Mouse (Mus musculus) left cerebral cortex, adult 2 months (tissue): ENCODE results near the gene Bmp7. TPM values are rescaled to one million over a fixed set of nuclear protein-coding genes. Genes with fewer than 3 reads are reported as not detected.

Source experiments
- DNase-seq, 2 experiments: peaks; one replicate each; pipeline ENCODE4 v3.0.0; 2021 to 2022; ENCODE audit warnings: low spot score in 2 of 2, mixed read lengths in 1 of 2; ENCODE audit errors: extremely low spot score in 1 of 2
- H3K27ac ChIP-seq: fragments of 200-600 bp; 2 replicates; pipeline ENCODE4 v1.8.1; 2022
- H3K4me3 ChIP-seq: fragments of 200-600 bp; 2 replicates; pipeline ENCODE4 v1.8.1; 2022
- CTCF ChIP-seq: fragments of 200-600 bp; IDR thresholded peaks from 2 replicates; pipeline ENCODE4 v1.8.1; 2022; ENCODE audit warnings: antibody characterized with exemption, mild to moderate bottlenecking, moderate library complexity
- intact Hi-C: fragments of 180-260 bp; cut with DNase I; formaldehyde crosslinking; loops from one replicate; pipeline ENCODE4 v1.15.1; 2025
- microRNA-seq, 2 experiments: library from miRNA; unstranded; fragments of <30 nt; microRNA quantifications; one replicate each; pipeline ENCODE4 v1.2.0; 2021
- total RNA-seq, 2 experiments: library from RNA; stranded (reverse); gene quantifications; 2 replicates each; pipeline ENCODE4 v1.2.3; 2021

The Bmp7 gene
- total RNA-seq, 2 experiments from 2014 or later = 9.6 to 13.9 TPM

GRCm38 (mm10) chr2:172840905-172841750 is 99.0 kb downstream of the Bmp7 start:
- no peak for TF ChIP-seq CTCF
- intact Hi-C loops = no loop called here
- H3K4me3 ChIP-seq = no peak overlapping the region
- DNase-seq = no peak
- no peak overlapping the region for H3K27ac ChIP-seq

- DNase-seq = no peak
- intact Hi-C loops = no loop called here
- Histone ChIP-seq H3K27ac (no peak overlapping the region), H3K4me3 (no peak overlapping the region)
- no peak for TF ChIP-seq CTCF
These were observed 100.7 kb downstream of the Bmp7 start for GRCm38 (mm10) chr2:172839317-172839980.

- no peak for TF ChIP-seq CTCF
- DNase-seq = no peak
- no peak overlapping the region for H3K27ac ChIP-seq
- intact Hi-C loops = no loop called here
- H3K4me3 ChIP-seq = no peak overlapping the region
These were observed 103.6 kb downstream of the Bmp7 start for GRCm38 (mm10) chr2:172836516-172836915.

- DNase-seq = peak in 1 of 2 experiments; percentile 38
- H3K4me3 ChIP-seq = no peak overlapping the region
- no peak for TF ChIP-seq CTCF
- no peak overlapping the region for H3K27ac ChIP-seq
- intact Hi-C loops = loop anchor here (5.0 kb wide), 1 partner anchor 109 kb away; the partner anchor contains the start of gene Bmp7
These were observed 106.9 kb downstream of the Bmp7 start for GRCm38 (mm10) chr2:172833196-172833595.

- DNase-seq = peak; percentile 66 to 72
- TF ChIP-seq CTCF = peak; percentile 72
- intact Hi-C loops = loop anchor here (1.0 to 5.0 kb wide), 4 partner anchors 111 to 257 kb away; partner anchors contain the start of gene Bmp7
- Histone ChIP-seq H3K27ac (no peak overlapping the region), H3K4me3 (no peak overlapping the region)
These were observed 108.4 kb downstream of the Bmp7 start for GRCm38 (mm10) chr2:172831762-172832161.

GRCm38 (mm10) chr2:172831133-172831532 is 109.0 kb downstream of the Bmp7 start:
- no peak overlapping the region for H3K4me3 ChIP-seq
- H3K27ac ChIP-seq = no peak overlapping the region
- DNase-seq = peak; percentile 80 to 92
- intact Hi-C loops = loop anchor here (1.0 to 5.0 kb wide), 4 partner anchors 111 to 258 kb away; partner anchors contain the start of gene Bmp7
- TF ChIP-seq CTCF = peak; percentile 93

GRCm38 (mm10) chr2:172828229-172828628 is 111.9 kb downstream of the Bmp7 start:
- Histone ChIP-seq H3K27ac (no peak overlapping the region), H3K4me3 (no peak overlapping the region)
- intact Hi-C loops = no loop called here
- no peak for DNase-seq
- TF ChIP-seq CTCF = no peak

- intact Hi-C loops = no loop called here
- H3K4me3 ChIP-seq = no peak overlapping the region
- H3K27ac ChIP-seq = no peak overlapping the region
- DNase-seq = no peak
- TF ChIP-seq CTCF = peak; percentile 49
These were observed 112.6 kb downstream of the Bmp7 start for GRCm38 (mm10) chr2:172827564-172827963.

- Histone ChIP-seq H3K4me3 (no peak overlapping the region), H3K27ac (no peak overlapping the region)
- intact Hi-C loops = loop anchor here (2.0 kb wide), 1 partner anchor 347 kb away; no protein-coding TSS in a partner anchor
- TF ChIP-seq CTCF = no peak
- DNase-seq = no peak
These were observed 114.4 kb downstream of the Bmp7 start for GRCm38 (mm10) chr2:172825785-172826145.

- DNase-seq = peak; percentile 67 to 69
- H3K27ac ChIP-seq = no peak overlapping the region
- TF ChIP-seq CTCF = peak; percentile 74
- intact Hi-C loops = loop anchor here (2.0 to 5.0 kb wide), 3 partner anchors 38 to 346 kb away; no protein-coding TSS in a partner anchor
- no peak overlapping the region for H3K4me3 ChIP-seq
These were observed 115.0 kb downstream of the Bmp7 start for GRCm38 (mm10) chr2:172824906-172825784.

GRCm38 (mm10) chr2:172818631-172819230 is 121.4 kb downstream of the Bmp7 start:
- intact Hi-C loops = no loop called here

More at GRCm38 (mm10) chr2:172818631-172819230, 121.4 kb downstream of the Bmp7 start:
- no peak overlapping the region for H3K4me3 ChIP-seq
- DNase-seq = no peak
- no peak for TF ChIP-seq CTCF
- H3K27ac ChIP-seq = no peak overlapping the region

Small RNA genes within 50 kb of the gene (microRNA-seq; reads per million reads assigned to microRNA genes)
- gene Gm22773 = 0 reads per million in 2 experiments

Other genes with a start within 250 kb of the Bmp7 start
- gene Spo11, start 37.4 kb upstream of the Bmp7 start, total RNA-seq = under 1 TPM; 0.30 to 0.86 TPM
- 10 to 100 TPM; 55.8 to 61.1 TPM for gene Rae1, start 59.8 kb upstream of the Bmp7 start, total RNA-seq
- 1 to 10 TPM; 3.5 to 4.7 TPM for gene Rbm38, start 80.2 kb upstream of the Bmp7 start, total RNA-seq
- under 1 TPM in 1 of 2 experiments, not detected in 1; 0.14 TPM for gene Ctcfl, start 179.2 kb upstream of the Bmp7 start, total RNA-seq
- under 1 TPM in 1 of 2 experiments, not detected in 1; 0.11 TPM for gene Pck1, start 212.7 kb upstream of the Bmp7 start, total RNA-seq